Mouse (Mus musculus): ENCODE measurements around the gene Aanat. TPM values are rescaled to one million over a fixed set of nuclear protein-coding genes. Genes with fewer than 3 reads are reported as not detected.

The Aanat gene
- polyA plus RNA-seq, 2 experiments = 0.13 TPM; not detected in 1

DNA sequence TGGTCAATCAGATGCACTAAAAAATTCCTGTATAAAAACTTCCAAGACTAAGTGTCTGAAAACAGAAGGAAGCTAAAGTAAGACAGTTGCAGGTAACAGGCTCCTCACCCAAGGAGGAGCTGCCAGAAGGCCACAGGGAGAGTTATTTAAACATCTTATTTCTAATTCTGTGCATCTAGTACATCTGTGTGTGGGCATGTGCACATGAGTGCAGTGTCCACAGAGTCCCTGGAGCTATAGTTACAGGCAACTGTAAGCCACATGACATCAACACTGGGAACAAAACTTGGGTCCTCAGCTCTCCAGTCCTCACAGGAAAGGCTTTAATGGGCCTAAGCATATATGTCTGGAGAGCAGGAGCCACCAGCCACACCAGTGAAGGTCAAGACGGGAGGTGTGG is 34.0 kb upstream of the Aanat start:
- no peaks in the 10 kb centered on the region for H3K27me3 ChIP-seq (ENCODE audit: control insufficient read depth, insufficient read depth, low read length)
- 58% methylated on average over 1 of the region's 1 CpGs for WGBS
- no peak for TF ChIP-seq POLR2A (IDR thresholded peaks at IDR 0.05; ENCODE audit: borderline replicate concordance, extremely low read depth, insufficient read depth, insufficient read length)
- ATAC-seq (ENCODE audit: low FRiP score, low read depth) = no peak
- H3K4me2 ChIP-seq (replicated peaks; ENCODE audit: low read depth, low read length, severe bottlenecking) = no peak overlapping the region
- no peak for DNase-seq (ENCODE audit: low spot score)
- H3K4me1 ChIP-seq (ENCODE audit: control insufficient read depth, insufficient read depth, low read length) = no peaks in the 10 kb centered on the region
- no peak overlapping the region for H3K9ac ChIP-seq (ENCODE audit: low read depth, low read length, severe bottlenecking)
- no peak overlapping the region for H3K4me3 ChIP-seq (replicated peaks; ENCODE audit: low read length)
- H3K9me3 ChIP-seq (ENCODE audit: control insufficient read depth, low read length) = no peaks in the 10 kb centered on the region
- no peak overlapping the region for H3K27ac ChIP-seq (replicated peaks; ENCODE audit: low read depth, low read length)
- H3K36me3 ChIP-seq (ENCODE audit: control insufficient read depth, insufficient read depth, low read length) = peaks cover 13% of the 10 kb centered on the region

- no peak for TF ChIP-seq POLR2A (IDR thresholded peaks at IDR 0.05; ENCODE audit: borderline replicate concordance, extremely low read depth, insufficient read depth, insufficient read length)
- Histone ChIP-seq H3K27ac (replicated peaks; ENCODE audit: low read depth, low read length) (no peak overlapping the region), H3K9ac (ENCODE audit: low read depth, low read length, severe bottlenecking) (no peak overlapping the region), H3K4me3 (replicated peaks; ENCODE audit: low read length) (no peak overlapping the region), H3K4me2 (replicated peaks; ENCODE audit: low read depth, low read length, severe bottlenecking) (no peak overlapping the region), H3K36me3 (ENCODE audit: control insufficient read depth, insufficient read depth, low read length) (no peaks in the 10 kb centered on the region), H3K4me1 (ENCODE audit: control insufficient read depth, insufficient read depth, low read length) (no peaks in the 10 kb centered on the region; the same call in 1 of the 2 replicates), H3K27me3 (ENCODE audit: control insufficient read depth, insufficient read depth, low read length) (no peaks in the 10 kb centered on the region), H3K9me3 (ENCODE audit: control insufficient read depth, low read length) (no peaks in the 10 kb centered on the region)
- 56% methylated on average over 12 of the region's 12 CpGs for WGBS
- ATAC-seq (ENCODE audit: low FRiP score, low read depth) = no peak
- DNase-seq (ENCODE audit: low spot score) = peak; percentile 78
Observed at GRCm38 (mm10) chr11:116554171-116554878, 31.9 kb upstream of the Aanat start.

GRCm38 (mm10) chr11:116555572-116555971 is 30.7 kb upstream of the Aanat start:
- Histone ChIP-seq H3K27ac (replicated peaks; ENCODE audit: low read depth, low read length) (no peak overlapping the region), H3K27me3 (ENCODE audit: control insufficient read depth, insufficient read depth, low read length) (no peaks in the 10 kb centered on the region), H3K9me3 (ENCODE audit: control insufficient read depth, low read length) (no peaks in the 10 kb centered on the region), H3K4me2 (replicated peaks; ENCODE audit: low read depth, low read length, severe bottlenecking) (no peak overlapping the region), H3K9ac (ENCODE audit: low read depth, low read length, severe bottlenecking) (no peak overlapping the region), H3K36me3 (ENCODE audit: control insufficient read depth, insufficient read depth, low read length) (no peaks in the 10 kb centered on the region), H3K4me3 (replicated peaks; ENCODE audit: low read length) (no peak overlapping the region), H3K4me1 (ENCODE audit: control insufficient read depth, insufficient read depth, low read length) (no peaks in the 10 kb centered on the region; the same call in 1 of the 2 replicates)
- ATAC-seq (ENCODE audit: low FRiP score, low read depth) = no peak
- no peak for DNase-seq (ENCODE audit: low spot score)
- TF ChIP-seq POLR2A (IDR thresholded peaks at IDR 0.05; ENCODE audit: borderline replicate concordance, extremely low read depth, insufficient read depth, insufficient read length) = no peak
- 40% methylated on average over 1 of the region's 1 CpGs for whole genome bisulfite sequencing

DNA sequence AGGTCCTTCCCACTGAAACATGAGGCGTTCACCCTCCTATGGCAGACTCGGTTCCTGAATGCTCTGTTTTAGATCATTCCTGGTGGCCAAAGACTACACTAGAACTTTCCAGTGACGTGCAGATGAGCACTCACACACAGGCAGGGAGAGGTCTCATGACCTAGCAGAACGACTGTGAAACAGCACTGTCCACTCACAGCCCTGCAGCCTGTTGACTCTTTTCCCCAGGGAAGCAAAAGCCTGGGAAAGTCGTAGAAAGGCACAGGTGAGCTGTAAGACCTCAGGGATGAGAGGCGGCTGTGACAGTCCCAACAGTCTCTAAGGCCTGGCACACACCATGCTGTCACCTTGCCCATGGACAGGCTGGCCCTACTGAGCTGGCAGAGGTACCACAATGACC is 29.9 kb upstream of the Aanat start:
- H3K27me3 ChIP-seq (ENCODE audit: control insufficient read depth, insufficient read depth, low read length) = no peaks in the 10 kb centered on the region
- no peak overlapping the region for H3K4me2 ChIP-seq (replicated peaks; ENCODE audit: low read depth, low read length, severe bottlenecking)
- WGBS = 55% methylated on average over 6 of the region's 6 CpGs
- H3K4me3 ChIP-seq (replicated peaks; ENCODE audit: low read length) = no peak overlapping the region
- no peak for ATAC-seq (ENCODE audit: low FRiP score, low read depth)
- TF ChIP-seq POLR2A (IDR thresholded peaks at IDR 0.05; ENCODE audit: borderline replicate concordance, extremely low read depth, insufficient read depth, insufficient read length) = no peak
- no peak overlapping the region for H3K27ac ChIP-seq (replicated peaks; ENCODE audit: low read depth, low read length)
- DNase-seq (ENCODE audit: low spot score) = no peak
- no peaks in the 10 kb centered on the region; the same call in 1 of the 2 replicates for H3K4me1 ChIP-seq (ENCODE audit: control insufficient read depth, insufficient read depth, low read length)
- H3K9ac ChIP-seq (ENCODE audit: low read depth, low read length, severe bottlenecking) = no peak overlapping the region
- no peaks in the 10 kb centered on the region; the same call in 1 of the 2 replicates for H3K36me3 ChIP-seq (ENCODE audit: control insufficient read depth, insufficient read depth, low read length)
- no peaks in the 10 kb centered on the region for H3K9me3 ChIP-seq (ENCODE audit: control insufficient read depth, low read length)

DNA sequence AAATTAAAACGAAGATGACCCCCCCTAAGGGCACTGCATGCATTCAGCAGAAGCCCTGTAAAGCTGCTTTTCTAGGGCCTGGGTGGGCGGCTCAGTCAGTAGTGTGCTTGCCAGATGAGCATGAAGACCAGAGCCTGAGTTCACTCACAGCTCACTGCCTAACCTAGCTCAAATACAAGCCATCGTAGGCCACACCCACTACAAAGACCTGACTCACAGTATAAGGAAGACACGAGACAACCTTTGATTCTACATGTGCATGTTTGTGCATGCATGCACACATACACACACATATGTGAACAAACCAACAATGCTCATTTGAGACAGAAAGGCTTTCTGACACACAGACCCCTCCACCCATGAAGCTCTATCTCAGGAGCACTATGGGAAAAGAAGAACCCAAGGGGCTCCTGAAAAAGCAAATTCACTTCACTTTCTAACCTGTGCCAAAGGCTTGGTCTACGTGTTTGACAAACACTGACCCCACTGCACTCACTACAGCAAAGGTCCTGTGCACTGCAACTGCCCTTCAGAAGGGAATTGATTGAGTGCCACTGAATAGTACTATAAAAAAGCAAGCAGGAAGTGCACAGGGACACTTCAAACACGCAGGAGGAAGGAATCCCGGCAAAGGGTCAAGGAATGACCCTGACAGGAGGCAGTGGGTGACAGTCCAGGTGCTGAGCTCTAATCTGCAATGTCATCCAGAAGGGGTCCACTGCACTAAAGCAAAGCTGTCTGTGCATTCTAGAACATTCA is 20.8 kb upstream of the Aanat start:
- no peak overlapping the region for H3K27ac ChIP-seq (replicated peaks; ENCODE audit: low read depth, low read length)
- 39% methylated on average over 7 of the region's 7 CpGs for WGBS
- H3K36me3 ChIP-seq (ENCODE audit: control insufficient read depth, insufficient read depth, low read length) = no peaks in the 10 kb centered on the region; the same call in 1 of the 2 replicates
- no peak for TF ChIP-seq POLR2A (IDR thresholded peaks at IDR 0.05; ENCODE audit: borderline replicate concordance, extremely low read depth, insufficient read depth, insufficient read length)
- H3K9me3 ChIP-seq (ENCODE audit: control insufficient read depth, low read length) = no peaks in the 10 kb centered on the region
- no peak overlapping the region for H3K9ac ChIP-seq (ENCODE audit: low read depth, low read length, severe bottlenecking)
- ATAC-seq (ENCODE audit: low FRiP score, low read depth) = no peak
- no peak overlapping the region for H3K4me3 ChIP-seq (replicated peaks; ENCODE audit: low read length)
- H3K27me3 ChIP-seq (ENCODE audit: control insufficient read depth, insufficient read depth, low read length) = no peaks in the 10 kb centered on the region
- H3K4me2 ChIP-seq (replicated peaks; ENCODE audit: low read depth, low read length, severe bottlenecking) = no peak overlapping the region
- no peaks in the 10 kb centered on the region for H3K4me1 ChIP-seq (ENCODE audit: control insufficient read depth, insufficient read depth, low read length)
- no peak for DNase-seq (ENCODE audit: low spot score)
